Comparison of ENCODE assay signal across 7 mouse cellular contexts in genomic region chr8:84845355-84846093, GRCm38 (mm10). TPM values are rescaled to one million over a fixed set of nuclear protein-coding genes. Genes with fewer than 3 reads are reported as not detected.
A peak's percentile ranks its signal among the peaks of the same experiment; 100 is the strongest.
DNase-seq lines count a peak whose midpoint lies in the region; ATAC-seq and TF ChIP-seq lines count a peak whose summit lies in the region.

No protein-coding gene starts in this region.

- ATAC-seq in heart, embryonic 14.5 days (ENCODE audit: insufficient number of reproducible peaks, insufficient read depth, low FRiP score, low read depth): no peak

- H3K4me2 ChIP-seq in heart, embryonic 14.5 days (ENCODE audit: low read length): peak overlapping the region; percentile 81

- no peak for TF ChIP-seq POLR2A in thymus, adult 2 months (IDR thresholded peaks at IDR 0.05; ENCODE audit: control insufficient read depth, extremely low read depth, insufficient read depth, low read length, poor library complexity)

- DNase-seq in thymus, adult 2 months: no peak
- no peak for DNase-seq in thymus, postnatal 10 days (ENCODE audit: low spot score in 2 of 2)
- peak; percentile 82 to 83 for DNase-seq in cerebellum, postnatal 10 days
- DNase-seq in kidney, postnatal 14 days: peak; percentile 57
- DNase-seq in T-cell, adult 2 months (ENCODE audit: low spot score): no peak

- peak overlapping the region; percentile 97 for H3K9ac ChIP-seq in heart, embryonic 14.5 days (ENCODE audit: low read length)

- H3K27ac ChIP-seq in thymus, adult 2 months (ENCODE audit: control insufficient read depth, insufficient read depth, low read length): no peak overlapping the region
- peak overlapping the region; percentile 80 to 84 for H3K27ac ChIP-seq in heart, embryonic 14.5 days (replicated peaks in 1 of 2; ENCODE audit: control insufficient read depth in 1 of 2, insufficient read depth in 1 of 2, low read depth in 2 of 2, low read length in 2 of 2)
- peak overlapping the region; percentile 73 for H3K27ac ChIP-seq in macrophage

- no peak for TF ChIP-seq CTCF in thymus, adult 2 months (IDR thresholded peaks at IDR 0.05; ENCODE audit: borderline replicate concordance, control insufficient read depth, extremely low read depth, insufficient read depth, low read length, poor library complexity)

- peaks cover 14% of the 10 kb centered on the region for H3K4me1 ChIP-seq in thymus, adult 2 months (replicated peaks; ENCODE audit: control insufficient read depth, insufficient read depth, low read length)
- peaks cover 12 to 28% of the 10 kb centered on the region in 2 experiments for H3K4me1 ChIP-seq in heart, embryonic 14.5 days (ENCODE audit: control insufficient read depth in 2 of 2, insufficient read depth in 2 of 2, low read length in 2 of 2)

- peaks cover 34% of the 10 kb centered on the region for H3K79me2 ChIP-seq in macrophage (ENCODE audit: inconsistent target)

- peak overlapping the region; percentile 81 for H3K4me3 ChIP-seq in thymus, adult 2 months (ENCODE audit: control insufficient read depth, insufficient read depth, low read length)
- H3K4me3 ChIP-seq in heart, embryonic 14.5 days (ENCODE audit: control insufficient read depth in 1 of 2, insufficient read depth in 1 of 2, low read depth in 1 of 2, low read length in 2 of 2): peak overlapping the region; percentile 92 to 98
- H3K4me3 ChIP-seq in macrophage (ENCODE audit: inconsistent target): peak overlapping the region; percentile 85

- H3K9me3 ChIP-seq in heart, embryonic 14.5 days (ENCODE audit: control insufficient read depth, low read length): no peaks in the 10 kb centered on the region

- WGBS in thymus, adult 2 months: 10% methylated on average over 12 of the region's 12 CpGs
- WGBS in heart, embryonic 14.5 days: 14% methylated on average over 12 of the region's 12 CpGs
- WGBS in macrophage (ENCODE audit: missing documents): 8% methylated on average over 12 of the region's 12 CpGs

- peaks cover 25% of the 10 kb centered on the region for H3K36me3 ChIP-seq in thymus, adult 2 months (ENCODE audit: control insufficient read depth, insufficient read depth, low read length)
- peaks cover 48% of the 10 kb centered on the region for H3K36me3 ChIP-seq in heart, embryonic 14.5 days (ENCODE audit: control insufficient read depth, insufficient read depth, low read length)
- peaks cover 30% of the 10 kb centered on the region for H3K36me3 ChIP-seq in macrophage (ENCODE audit: inconsistent target)

- no peaks in the 10 kb centered on the region for H3K27me3 ChIP-seq in thymus, adult 2 months (ENCODE audit: control insufficient read depth, insufficient read depth, low read length)
- no peaks in the 10 kb centered on the region for H3K27me3 ChIP-seq in heart, embryonic 14.5 days (ENCODE audit: control insufficient read depth, insufficient read depth, low read length)

RNA-seq across cellular contexts. Expression of gene Calr, which starts 1.2 kb away (rescaled TPM):
- 182 and 186 TPM in 2 replicates for polyA plus RNA-seq in thymus, adult 2 months (2012; rRNA removed)
- polyA plus RNA-seq in heart, embryonic 14.5 days (2014; fragmentation: Nextera tagmentation; extraction: Ambion mirVana): 500 and 527 TPM in 2 replicates
- 100 to 1,000 TPM in 22 of 26 experiments, 10 to 100 TPM in 4; 65.1 to 425 (median 153) TPM for total RNA-seq in macrophage (2018; cell fraction: chromatin; rRNA removed)
- 1,000 to 10,000 TPM in 3 of 26 experiments, 100 to 1,000 TPM in 23; 515 to 1,040 (median 830) TPM for total RNA-seq in macrophage (2018; cell fraction: cytosol; rRNA removed)
- 1,000 to 10,000 TPM in 8 of 26 experiments, 100 to 1,000 TPM in 18; 204 to 1,692 (median 893) TPM for total RNA-seq in macrophage (2018; cell fraction: nucleus; rRNA removed)
- 836 to 3,382 TPM (median 1,154 TPM) in 3 replicates for polyA plus RNA-seq in macrophage (2018)

RNA-seq across cellular contexts. Expression of gene Rad23a, which starts 5.1 kb away (rescaled TPM):
- polyA plus RNA-seq in thymus, adult 2 months (2012; rRNA removed): 109 and 117 TPM in 2 replicates
- 122 and 125 TPM in 2 replicates for polyA plus RNA-seq in heart, embryonic 14.5 days (2014; fragmentation: Nextera tagmentation; extraction: Ambion mirVana)
- 10 to 100 TPM in 25 of 26 experiments, 1 to 10 TPM in 1; 9.5 to 50.9 (median 28.6) TPM for total RNA-seq in macrophage (2018; cell fraction: chromatin; rRNA removed)
- total RNA-seq in macrophage (2018; cell fraction: cytosol; rRNA removed): 100 to 1,000 TPM in 1 of 26 experiments, 10 to 100 TPM in 25; 51.2 to 102 (median 76.6) TPM
- 10 to 100 TPM; 15.7 to 75.1 (median 36.9) TPM for total RNA-seq in macrophage (2018; cell fraction: nucleus; rRNA removed)
- polyA plus RNA-seq in macrophage (2018): 49.2 to 87.2 TPM (median 79.3 TPM) in 3 replicates

RNA-seq across cellular contexts. Expression of gene Farsa, which starts 11.3 kb away (rescaled TPM):
- 93.5 and 103 TPM in 2 replicates for polyA plus RNA-seq in thymus, adult 2 months (2012; rRNA removed)
- polyA plus RNA-seq in heart, embryonic 14.5 days (2014; fragmentation: Nextera tagmentation; extraction: Ambion mirVana): 47.6 and 50.7 TPM in 2 replicates
- total RNA-seq in macrophage (2018; cell fraction: chromatin; rRNA removed): 100 to 1,000 TPM in 1 of 26 experiments, 10 to 100 TPM in 25; 19.4 to 110 (median 62.2) TPM
- total RNA-seq in macrophage (2018; cell fraction: cytosol; rRNA removed): 10 to 100 TPM; 20.0 to 36.0 (median 29.3) TPM
- total RNA-seq in macrophage (2018; cell fraction: nucleus; rRNA removed): 10 to 100 TPM; 18.5 to 84.5 (median 35.1) TPM
- 24.5 to 43.1 TPM (median 29.5 TPM) in 3 replicates for polyA plus RNA-seq in macrophage (2018)

RNA-seq across cellular contexts. Expression of gene Gadd45gip1, which starts 14.2 kb away (rescaled TPM):
- 52.9 and 60.6 TPM in 2 replicates for polyA plus RNA-seq in thymus, adult 2 months (2012; rRNA removed)
- 49.9 and 53.0 TPM in 2 replicates for polyA plus RNA-seq in heart, embryonic 14.5 days (2014; fragmentation: Nextera tagmentation; extraction: Ambion mirVana)
- total RNA-seq in macrophage (2018; cell fraction: chromatin; rRNA removed): 1 to 10 TPM in 17 of 26 experiments, under 1 TPM in 9; 0.33 to 6.5 (median 1.4) TPM
- 10 to 100 TPM in 5 of 26 experiments, 1 to 10 TPM in 21; 4.9 to 11.1 (median 7.5) TPM for total RNA-seq in macrophage (2018; cell fraction: cytosol; rRNA removed)
- total RNA-seq in macrophage (2018; cell fraction: nucleus; rRNA removed): 1 to 10 TPM in 25 of 26 experiments, under 1 TPM in 1; 0.89 to 5.3 (median 2.0) TPM
- polyA plus RNA-seq in macrophage (2018): 5.8 to 13.9 TPM (median 8.6 TPM) in 3 replicates

RNA-seq across cellular contexts. Expression of gene Dand5, which starts 22.9 kb away (rescaled TPM):
- polyA plus RNA-seq in thymus, adult 2 months (2012; rRNA removed): 2.2 TPM in 2 replicates
- polyA plus RNA-seq in heart, embryonic 14.5 days (2014; fragmentation: Nextera tagmentation; extraction: Ambion mirVana): 5.9 and 6.6 TPM in 2 replicates
- total RNA-seq in macrophage (2018; cell fraction: chromatin; rRNA removed): 1 to 10 TPM in 14 of 26 experiments, under 1 TPM in 6, not detected in 6; 0.29 to 7.6 (median 2.3) TPM
- 1 to 10 TPM in 21 of 26 experiments, under 1 TPM in 5; 0.33 to 3.3 (median 2.0) TPM for total RNA-seq in macrophage (2018; cell fraction: cytosol; rRNA removed)
- total RNA-seq in macrophage (2018; cell fraction: nucleus; rRNA removed): 1 to 10 TPM in 15 of 26 experiments, under 1 TPM in 9, not detected in 2; 0.30 to 5.9 (median 1.6) TPM
- 1.2 to 3.3 TPM (median 2.9 TPM) in 3 replicates for polyA plus RNA-seq in macrophage (2018)

Comparison
In these comparisons a context has a peak if more than half of its experiments do, and no peak if none do; other contexts are left out.
1. DNase-seq: peak in cerebellum, postnatal 10 days (2 of 2) and kidney, postnatal 14 days (single experiment); none in thymus, adult 2 months (single experiment), thymus, postnatal 10 days (0 of 2) and T-cell, adult 2 months (single experiment).
2. Peak in every context shown above with its lines, with median percentiles within 50 percentile points of each other: H3K4me3 ChIP-seq.